Mouse (Mus musculus) embryonic facial prominence, embryonic 11.5 days (tissue): ENCODE results near the gene Gng4. TPM values are rescaled to one million over a fixed set of nuclear protein-coding genes. Genes with fewer than 3 reads are reported as not detected.
"Not testable (repeated sequence)": the region's sequence is repeated elsewhere in the genome, so short reads cannot be mapped to it uniquely, and the experiment has no call there.

ENCODE experiments used
- ATAC-seq: fragments of 200-750 bp; cut with Nextera tagmentation; replicated peaks from 2 replicates; pipeline ENCODE4 v1.8.0; 2017; ENCODE audit warnings: low read depth; ENCODE audit not compliant: insufficient number of reproducible peaks, low FRiP score, low TSS enrichment
- DNase-seq: peaks from one replicate; pipeline ENCODE4 v3.0.0-alpha.2; 2015; ENCODE audit warnings: low spot score
- H3K27ac ChIP-seq: fragments of 300-500 bp; sonication (generic); replicated peaks from 2 replicates; pipeline ENCODE4 v1.5.1; 2014; ENCODE audit warnings: mild to moderate bottlenecking, low read depth, low read length, control low read depth
- H3K27me3 ChIP-seq: fragments of 300-500 bp; sonication (generic); 2 replicates; pipeline ENCODE4 v1.6.1; 2014; ENCODE audit warnings: mild to moderate bottlenecking, low read length, moderate library complexity, mixed read lengths; ENCODE audit not compliant: control insufficient read depth, insufficient read depth
- H3K36me3 ChIP-seq: fragments of 300-500 bp; sonication (generic); replicated peaks from 2 replicates; pipeline ENCODE4 v1.6.1; 2014; ENCODE audit warnings: low read depth, mild to moderate bottlenecking, low read length, moderate library complexity, mixed read lengths; ENCODE audit not compliant: control insufficient read depth, insufficient read depth
- H3K4me1 ChIP-seq: fragments of 300-500 bp; sonication (generic); 2 replicates; pipeline ENCODE4 v1.6.1; 2014; ENCODE audit warnings: low read length, mixed read lengths; ENCODE audit not compliant: control insufficient read depth, insufficient read depth
- H3K4me2 ChIP-seq: fragments of 300-500 bp; sonication (generic); 2 replicates; pipeline ENCODE4 v1.6.1; 2014; ENCODE audit warnings: low read depth, mild to moderate bottlenecking, control low read depth, low read length, moderate library complexity
- H3K4me3 ChIP-seq: fragments of 300-500 bp; sonication (generic); 2 replicates; pipeline ENCODE4 v1.5.1; 2014; ENCODE audit warnings: low read depth, low read length, control low read depth
- H3K9ac ChIP-seq: fragments of 300-500 bp; sonication (generic); replicated peaks from 2 replicates; pipeline ENCODE4 v1.6.1; 2014; ENCODE audit warnings: mild to moderate bottlenecking, control low read depth, low read length
- H3K9me3 ChIP-seq: fragments of 300-500 bp; sonication (generic); replicated peaks from 2 replicates; pipeline ENCODE4 v1.6.1; 2016; ENCODE audit warnings: mild to moderate bottlenecking, low read length, inconsistent platforms, mixed read lengths; ENCODE audit not compliant: control insufficient read depth
- WGBS: fragments of 180-500 bp; shearing (Covaris S2); extraction: QIAGEN DNeasy Blood & Tissue Kit; methylation state at CpG from one replicate; pipeline ENCODE4 v1.1.7; 2014; 5-methylcytosine and 5-hydroxymethylcytosine counted together
- polyA plus RNA-seq: library from polyadenylated mRNA; unstranded; fragments of >200 nt; fragmentation: Nextera tagmentation; extraction: Ambion mirVana; gene quantifications from 2 replicates; pipeline ENCODE4 v1.2.1, GENCODE M21; 2014

Gene Gng4
- polyA plus RNA-seq, 1 experiment from 2014 or later, result 2.4 TPM

DNA sequence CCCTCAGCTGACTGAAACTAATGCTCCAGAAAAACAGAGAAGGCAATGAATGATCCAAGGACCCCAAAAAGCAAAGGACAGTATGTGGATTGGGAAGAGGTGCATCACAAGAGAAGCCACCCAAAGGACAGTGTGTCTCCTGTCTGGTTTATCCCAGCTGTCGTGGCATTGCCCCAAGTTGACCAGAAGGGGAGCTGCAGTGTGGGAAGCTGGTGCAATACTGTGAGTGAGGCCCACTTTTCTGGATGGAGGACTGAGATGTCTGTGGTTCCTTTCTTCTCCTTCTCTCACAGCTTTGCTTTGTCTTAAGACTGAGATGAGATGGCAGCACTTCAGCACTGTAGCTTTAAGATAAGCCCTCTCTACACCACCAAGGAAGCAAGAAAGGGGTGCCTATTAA is 12.2 kb downstream of the Gng4 start:
- Histone ChIP-seq H3K9ac (no peak overlapping the region), H3K4me3 (no peak overlapping the region), H3K9me3 (no peaks in the 10 kb centered on the region), H3K4me2 (no peak overlapping the region), H3K4me1 (no peaks in the 10 kb centered on the region), H3K27me3 (no peaks in the 10 kb centered on the region), H3K36me3 (no peaks in the 10 kb centered on the region), H3K27ac (no peak overlapping the region)
- DNase-seq (no peak), ATAC-seq (no peak)
- WGBS, result 75% methylated on average over 1 of the region's 1 CpGs

DNA sequence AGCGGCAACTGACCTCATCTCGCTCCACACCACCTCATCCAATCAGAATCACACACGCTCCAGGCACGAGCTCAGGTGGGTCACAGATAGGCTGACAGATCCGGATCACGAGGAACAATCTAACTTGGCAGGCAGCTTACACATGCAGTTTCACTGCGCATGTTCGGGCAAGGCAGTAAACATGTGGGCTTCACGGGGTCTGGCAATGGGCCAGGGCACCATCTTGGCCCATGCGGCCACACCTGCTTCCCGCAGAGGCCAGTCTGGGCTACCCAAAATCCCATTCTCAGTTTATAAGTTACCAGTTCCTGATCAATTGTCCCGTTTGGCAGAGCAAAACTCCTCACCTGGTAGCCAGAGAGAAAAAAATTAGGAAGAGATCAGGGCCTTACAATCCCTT is 14.0 kb downstream of the Gng4 start:
- H3K27me3 ChIP-seq, H3K27ac ChIP-seq, H3K4me2 ChIP-seq, H3K36me3 ChIP-seq, H3K4me1 ChIP-seq, H3K4me3 ChIP-seq, ATAC-seq, H3K9me3 ChIP-seq, H3K9ac ChIP-seq, DNase-seq: not testable (repeated sequence)
- WGBS, result 95% methylated on average over 12 of the region's 12 CpGs

DNA sequence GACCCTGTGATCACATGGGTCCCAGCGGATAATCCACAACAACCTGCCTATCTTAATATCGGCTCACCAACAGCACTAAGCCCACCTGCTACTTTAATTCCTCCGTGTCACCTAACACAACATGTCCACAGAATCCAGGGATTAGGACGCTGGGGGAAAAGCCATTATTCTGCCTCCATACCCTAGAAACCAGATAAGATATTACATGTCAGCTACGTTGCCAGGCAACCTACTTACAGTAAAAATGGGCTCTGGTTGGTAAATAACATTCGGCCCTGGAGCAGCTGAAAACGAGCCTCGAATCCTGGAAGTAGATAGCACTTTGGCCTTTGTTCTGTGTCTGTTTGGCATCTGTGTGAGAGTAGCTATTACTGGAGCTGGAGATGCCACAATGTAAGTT is 14.9 kb downstream of the Gng4 start:
- ATAC-seq (no peak), DNase-seq (no peak)
- Histone ChIP-seq H3K9me3 (no peaks in the 10 kb centered on the region), H3K4me1 (no peaks in the 10 kb centered on the region), H3K9ac (no peak overlapping the region), H3K4me3 (no peak overlapping the region), H3K36me3 (no peaks in the 10 kb centered on the region), H3K27ac (no peak overlapping the region), H3K4me2 (no peak overlapping the region), H3K27me3 (no peaks in the 10 kb centered on the region)
- WGBS, result 87% methylated on average over 8 of the region's 8 CpGs

DNA sequence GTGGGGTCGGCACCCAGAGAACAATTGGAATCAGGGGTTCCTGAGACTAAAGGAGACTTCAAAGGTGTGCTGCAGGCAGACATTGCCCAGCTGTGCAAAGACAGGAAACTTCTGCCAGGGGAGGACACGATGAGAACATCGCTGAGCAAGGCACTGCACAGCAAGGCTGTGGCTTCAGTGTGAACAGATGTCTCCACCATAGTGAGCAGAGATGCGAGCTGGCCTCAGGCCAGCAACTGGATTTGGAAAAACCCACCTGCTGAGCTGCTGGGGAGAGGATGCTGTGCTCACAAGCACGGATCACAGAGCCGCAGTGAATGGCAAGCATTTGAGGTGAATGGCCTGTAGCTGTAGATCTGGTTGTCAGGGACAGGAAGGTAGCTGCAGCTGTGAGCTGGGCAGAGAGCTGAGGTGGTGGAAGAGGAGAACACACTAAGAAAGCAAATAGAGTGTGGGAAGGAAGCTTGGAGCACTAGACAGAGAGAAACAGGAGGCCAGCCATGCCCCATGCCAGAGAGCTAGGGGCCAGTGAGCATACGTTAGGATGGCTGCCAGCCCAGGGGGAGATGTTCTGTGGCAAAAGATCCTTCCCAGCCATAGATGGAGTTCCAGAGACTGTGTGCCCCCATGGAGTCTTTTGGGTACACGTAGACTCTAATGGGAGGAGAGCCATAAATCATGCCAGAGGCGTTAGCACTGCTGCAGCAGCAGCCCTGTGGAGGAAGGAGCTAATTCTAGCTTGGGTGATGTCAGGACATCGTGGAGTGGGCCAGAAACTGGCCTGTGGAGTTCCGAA is 24.7 kb downstream of the Gng4 start:
- Histone ChIP-seq H3K4me3 (no peak overlapping the region), H3K9me3 (no peaks in the 10 kb centered on the region), H3K4me2 (no peak overlapping the region), H3K9ac (no peak overlapping the region; the same call in 1 of the 2 replicates), H3K27ac (no peak overlapping the region), H3K36me3 (no peaks in the 10 kb centered on the region), H3K4me1 (no peaks in the 10 kb centered on the region), H3K27me3 (no peaks in the 10 kb centered on the region)
- DNase-seq, result no peak
- ATAC-seq, result no peak
- 44% methylated on average over 11 of the region's 11 CpGs for WGBS

DNA sequence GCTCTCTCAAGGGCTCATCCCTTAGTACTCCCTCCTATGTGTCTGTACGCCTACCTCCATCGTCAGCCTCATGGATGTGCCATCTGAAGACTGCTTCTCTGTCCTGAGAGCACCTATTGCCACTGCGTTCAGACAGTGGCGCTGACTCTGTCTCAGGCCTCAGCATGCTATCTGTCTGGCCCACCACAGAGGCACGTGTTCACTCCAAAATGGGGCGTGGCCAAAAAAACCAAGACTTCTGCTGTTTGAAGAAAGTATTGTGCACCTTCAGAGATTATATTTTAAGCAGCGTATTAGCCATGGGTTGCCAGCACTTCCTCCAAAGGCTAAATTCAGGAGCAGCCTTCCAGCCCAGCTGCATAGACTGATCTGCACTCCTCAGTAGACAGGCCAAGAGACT is 27.0 kb downstream of the Gng4 start:
- Histone ChIP-seq H3K4me3 (no peak overlapping the region), H3K4me1 (no peaks in the 10 kb centered on the region), H3K36me3 (no peaks in the 10 kb centered on the region), H3K27ac (no peak overlapping the region), H3K4me2 (no peak overlapping the region), H3K27me3 (no peaks in the 10 kb centered on the region), H3K9ac (no peak overlapping the region), H3K9me3 (no peaks in the 10 kb centered on the region)
- ATAC-seq (no peak), DNase-seq (no peak)
- WGBS, result 83% methylated on average over 7 of the region's 7 CpGs

DNA sequence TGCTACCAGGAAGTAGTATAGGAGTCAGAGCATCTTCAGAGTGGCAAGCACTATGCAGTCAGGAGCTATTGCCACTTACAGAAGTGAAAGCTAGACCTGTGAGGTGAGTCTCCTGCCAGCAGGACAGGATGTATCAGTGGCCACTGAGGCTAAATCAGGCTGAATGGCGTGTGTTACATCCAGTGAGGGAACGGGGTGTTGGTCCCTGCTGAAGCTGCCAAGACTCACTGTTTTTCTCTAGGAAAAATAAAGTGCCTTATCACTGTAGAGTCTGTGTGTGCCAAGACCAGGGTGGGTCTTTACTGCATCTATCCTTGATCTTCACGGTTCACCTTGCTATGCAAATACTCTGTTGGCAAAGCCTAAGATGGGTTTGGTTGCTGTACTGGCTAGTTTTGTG is 34.8 kb downstream of the Gng4 start:
- WGBS, result 83% methylated on average over 3 of the region's 3 CpGs
- Histone ChIP-seq H3K4me1 (no peaks in the 10 kb centered on the region), H3K36me3 (no peaks in the 10 kb centered on the region), H3K27me3 (no peaks in the 10 kb centered on the region), H3K9me3 (no peaks in the 10 kb centered on the region), H3K4me2 (no peak overlapping the region), H3K27ac (no peak overlapping the region), H3K9ac (no peak overlapping the region), H3K4me3 (no peak overlapping the region)
- ATAC-seq (no peak), DNase-seq (no peak)

DNA sequence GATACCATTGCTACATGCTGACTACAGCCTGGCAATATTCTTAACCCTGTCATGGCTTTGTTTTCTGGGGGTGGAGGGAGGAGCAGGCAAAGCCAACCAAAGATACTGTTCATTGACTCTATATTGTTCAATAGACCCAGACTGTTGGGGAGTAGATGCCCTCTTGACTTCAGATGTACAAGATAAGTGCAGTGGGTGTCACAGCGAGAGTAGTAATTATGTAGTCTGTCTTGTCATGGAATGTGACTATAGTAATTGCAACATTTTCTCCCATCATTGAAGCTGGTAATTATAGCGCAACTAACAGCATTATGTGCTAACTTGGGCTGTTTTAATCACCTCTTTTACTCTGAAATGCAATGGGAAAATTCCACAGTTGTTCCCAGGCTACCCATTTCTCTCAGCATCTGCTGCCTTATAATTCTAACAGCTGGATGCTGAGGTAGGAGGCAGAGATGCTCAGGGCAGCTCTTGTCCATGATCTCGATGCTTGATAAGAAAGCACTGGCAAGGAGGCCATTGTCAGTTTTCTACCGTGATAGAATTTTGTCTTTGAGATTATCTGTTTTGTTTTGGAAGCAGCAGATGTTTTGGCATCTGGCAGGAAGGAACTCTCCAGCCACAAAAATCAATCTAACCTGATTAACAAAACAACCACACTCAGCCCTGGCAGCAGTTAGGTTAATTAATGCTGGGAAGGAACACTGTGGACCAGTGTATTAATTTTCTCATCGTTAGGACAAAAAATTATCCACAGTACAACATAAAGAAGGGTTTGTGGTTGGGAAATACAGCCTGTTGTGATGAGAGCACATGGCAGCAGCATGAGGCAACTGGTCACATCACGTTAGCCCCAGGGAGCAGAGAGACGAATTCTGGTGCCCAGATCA is 36.6 kb downstream of the Gng4 start:
- no peak overlapping the region for H3K4me2 ChIP-seq
- H3K4me3 ChIP-seq, result no peak overlapping the region
- no peaks in the 10 kb centered on the region for H3K9me3 ChIP-seq
- ATAC-seq (no peak), DNase-seq (no peak)
- H3K27me3 ChIP-seq, result no peaks in the 10 kb centered on the region
- no peak overlapping the region for H3K27ac ChIP-seq
- H3K4me1 ChIP-seq, result no peaks in the 10 kb centered on the region
- H3K9ac ChIP-seq, result no peak overlapping the region
- no peaks in the 10 kb centered on the region for H3K36me3 ChIP-seq
- WGBS, result 58% methylated on average over 7 of the region's 7 CpGs

DNA sequence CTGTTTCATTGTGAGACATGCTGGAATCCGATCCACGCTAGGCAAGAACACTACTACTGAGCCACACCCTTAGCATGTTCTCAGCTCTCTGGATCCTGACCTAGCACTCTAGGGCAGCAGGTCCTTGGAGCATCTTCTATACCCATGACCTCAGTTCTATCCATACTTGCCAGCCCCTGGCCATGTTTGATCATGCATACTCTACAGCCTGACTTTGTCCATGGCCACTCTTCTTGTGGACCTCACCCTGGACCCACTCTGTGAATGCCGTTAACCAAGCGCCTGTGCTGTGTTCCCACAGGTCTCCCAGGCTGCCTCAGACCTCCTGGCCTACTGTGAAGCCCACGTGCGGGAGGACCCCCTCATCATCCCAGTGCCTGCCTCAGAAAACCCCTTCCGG is 41.1 kb downstream of the Gng4 start:
- no peak overlapping the region for H3K27ac ChIP-seq
- ATAC-seq (no peak), DNase-seq (no peak)
- H3K9ac ChIP-seq, result no peak overlapping the region
- H3K4me3 ChIP-seq, result no peak overlapping the region
- H3K9me3 ChIP-seq, result no peaks in the 10 kb centered on the region
- no peaks in the 10 kb centered on the region for H3K36me3 ChIP-seq
- H3K27me3 ChIP-seq, result no peaks in the 10 kb centered on the region
- 92% methylated on average over 7 of the region's 7 CpGs for WGBS
- H3K4me1 ChIP-seq, result no peaks in the 10 kb centered on the region
- H3K4me2 ChIP-seq, result no peak overlapping the region
